Mouse (Mus musculus): ENCODE measurements around the gene Golt1a. TPM values are rescaled to one million over a fixed set of nuclear protein-coding genes. Genes with fewer than 3 reads are reported as not detected.

Gene Golt1a
- polyA plus RNA-seq, 1 experiment from 2014 or later = not detected

GRCm38 (mm10) chr1:133311946-133312345 is 2.3 kb downstream of the Golt1a start:
- 0 out of 2 replicates have a peak, but pooled peaks have one; percentile 28 for ATAC-seq (ENCODE audit: low FRiP score)
- no peaks in the 10 kb centered on the region for H3K9me3 ChIP-seq (ENCODE audit: control insufficient read depth, low read length)
- 26% methylated on average over 10 of the region's 10 CpGs for WGBS
- no peaks in the 10 kb centered on the region for H3K36me3 ChIP-seq (ENCODE audit: control insufficient read depth, insufficient read depth, low read length)
- H3K4me3 ChIP-seq (ENCODE audit: low read depth, low read length) = no peak overlapping the region
- H3K4me2 ChIP-seq (replicated peaks; ENCODE audit: low read depth, low read length) = no peak overlapping the region
- H3K4me1 ChIP-seq (replicated peaks; ENCODE audit: control insufficient read depth, insufficient read depth, low read length) = no peaks in the 10 kb centered on the region
- DNase-seq (ENCODE audit: low spot score) = no peak
- no peak overlapping the region for H3K9ac ChIP-seq (ENCODE audit: low read depth, low read length)
- no peak overlapping the region for H3K27ac ChIP-seq (ENCODE audit: low read depth, low read length)
- no peaks in the 10 kb centered on the region for H3K27me3 ChIP-seq (ENCODE audit: control insufficient read depth, insufficient read depth, low read length)

- Histone ChIP-seq H3K4me1 (replicated peaks; ENCODE audit: control insufficient read depth, insufficient read depth, low read length) (no peaks in the 10 kb centered on the region), H3K4me3 (ENCODE audit: low read depth, low read length) (no peak overlapping the region), H3K4me2 (replicated peaks; ENCODE audit: low read depth, low read length) (no peak overlapping the region), H3K27ac (ENCODE audit: low read depth, low read length) (no peak overlapping the region), H3K9me3 (ENCODE audit: control insufficient read depth, low read length) (no peaks in the 10 kb centered on the region), H3K36me3 (ENCODE audit: control insufficient read depth, insufficient read depth, low read length) (no peaks in the 10 kb centered on the region), H3K9ac (ENCODE audit: low read depth, low read length) (no peak overlapping the region), H3K27me3 (ENCODE audit: control insufficient read depth, insufficient read depth, low read length) (no peaks in the 10 kb centered on the region)
- DNase-seq (ENCODE audit: low spot score) (peak; percentile 78), ATAC-seq (ENCODE audit: low FRiP score) (no peak)
- WGBS = 25% methylated on average over 8 of the region's 8 CpGs
Observed at GRCm38 (mm10) chr1:133314364-133314763, 4.8 kb downstream of the Golt1a start.

- Histone ChIP-seq H3K4me3 (ENCODE audit: low read depth, low read length) (no peak overlapping the region), H3K9ac (ENCODE audit: low read depth, low read length) (no peak overlapping the region), H3K36me3 (ENCODE audit: control insufficient read depth, insufficient read depth, low read length) (no peaks in the 10 kb centered on the region), H3K4me1 (replicated peaks; ENCODE audit: control insufficient read depth, insufficient read depth, low read length) (no peaks in the 10 kb centered on the region), H3K9me3 (ENCODE audit: control insufficient read depth, low read length) (no peaks in the 10 kb centered on the region), H3K4me2 (replicated peaks; ENCODE audit: low read depth, low read length) (no peak overlapping the region), H3K27me3 (ENCODE audit: control insufficient read depth, insufficient read depth, low read length) (no peaks in the 10 kb centered on the region), H3K27ac (ENCODE audit: low read depth, low read length) (no peak overlapping the region)
- ATAC-seq (ENCODE audit: low FRiP score) (no peak), DNase-seq (ENCODE audit: low spot score) (no peak)
- WGBS = 84% methylated on average over 6 of the region's 6 CpGs
Observed at GRCm38 (mm10) chr1:133315775-133316174, 6.2 kb downstream of the Golt1a start.

- WGBS = 81% methylated on average over 4 of the region's 4 CpGs
- no peaks in the 10 kb centered on the region for H3K9me3 ChIP-seq (ENCODE audit: control insufficient read depth, low read length)
- H3K27me3 ChIP-seq (ENCODE audit: control insufficient read depth, insufficient read depth, low read length) = no peaks in the 10 kb centered on the region
- no peak overlapping the region for H3K9ac ChIP-seq (ENCODE audit: low read depth, low read length)
- no peaks in the 10 kb centered on the region for H3K4me1 ChIP-seq (replicated peaks; ENCODE audit: control insufficient read depth, insufficient read depth, low read length)
- DNase-seq (ENCODE audit: low spot score) = no peak
- H3K4me2 ChIP-seq (replicated peaks; ENCODE audit: low read depth, low read length) = no peak overlapping the region
- H3K36me3 ChIP-seq (ENCODE audit: control insufficient read depth, insufficient read depth, low read length) = no peaks in the 10 kb centered on the region
- H3K4me3 ChIP-seq (ENCODE audit: low read depth, low read length) = no peak overlapping the region
- no peak for ATAC-seq (ENCODE audit: low FRiP score)
- H3K27ac ChIP-seq (ENCODE audit: low read depth, low read length) = no peak overlapping the region
Observed at GRCm38 (mm10) chr1:133316577-133316976, 7.0 kb downstream of the Golt1a start.

- H3K27me3 ChIP-seq (ENCODE audit: control insufficient read depth, insufficient read depth, low read length) = no peaks in the 10 kb centered on the region
- no peaks in the 10 kb centered on the region for H3K9me3 ChIP-seq (ENCODE audit: control insufficient read depth, low read length)
- WGBS = 83% methylated on average over 1 of the region's 1 CpGs
- DNase-seq (ENCODE audit: low spot score) (no peak), ATAC-seq (ENCODE audit: low FRiP score) (no peak)
- no peak overlapping the region for H3K27ac ChIP-seq (ENCODE audit: low read depth, low read length)
- H3K36me3 ChIP-seq (ENCODE audit: control insufficient read depth, insufficient read depth, low read length) = no peaks in the 10 kb centered on the region
- H3K4me2 ChIP-seq (replicated peaks; ENCODE audit: low read depth, low read length) = no peak overlapping the region
- H3K4me1 ChIP-seq (replicated peaks; ENCODE audit: control insufficient read depth, insufficient read depth, low read length) = no peaks in the 10 kb centered on the region
- H3K4me3 ChIP-seq (ENCODE audit: low read depth, low read length) = no peak overlapping the region
- no peak overlapping the region for H3K9ac ChIP-seq (ENCODE audit: low read depth, low read length)
Observed at GRCm38 (mm10) chr1:133317149-133317548, 7.5 kb downstream of the Golt1a start.

- WGBS = 89% methylated on average over 13 of the region's 13 CpGs
Observed at GRCm38 (mm10) chr1:133321267-133321925, 11.8 kb downstream of the Golt1a start, which contains the start of gene Kiss1. Gene Kiss1 (plus strand): TSS chr1:133321875.

GRCm38 (mm10) chr1:133323333-133323732 is 13.7 kb downstream of the Golt1a start:
- Histone ChIP-seq H3K4me2 (replicated peaks; ENCODE audit: low read depth, low read length) (no peak overlapping the region), H3K27ac (ENCODE audit: low read depth, low read length) (no peak overlapping the region), H3K36me3 (ENCODE audit: control insufficient read depth, insufficient read depth, low read length) (no peaks in the 10 kb centered on the region), H3K4me3 (ENCODE audit: low read depth, low read length) (no peak overlapping the region), H3K27me3 (ENCODE audit: control insufficient read depth, insufficient read depth, low read length) (no peaks in the 10 kb centered on the region), H3K4me1 (replicated peaks; ENCODE audit: control insufficient read depth, insufficient read depth, low read length) (no peaks in the 10 kb centered on the region), H3K9me3 (ENCODE audit: control insufficient read depth, low read length) (no peaks in the 10 kb centered on the region), H3K9ac (ENCODE audit: low read depth, low read length) (no peak overlapping the region)
- ATAC-seq (ENCODE audit: low FRiP score) (no peak), DNase-seq (ENCODE audit: low spot score) (no peak)
- 46% methylated on average over 5 of the region's 5 CpGs for WGBS

More at GRCm38 (mm10) chr1:133321267-133321925, 11.8 kb downstream of the Golt1a start, which contains the start of gene Kiss1:
- ATAC-seq (ENCODE audit: low FRiP score) = no peak
- no peak within 1 kb of the TSS for H3K4me3 ChIP-seq (ENCODE audit: low read depth, low read length)
- H3K9ac ChIP-seq (ENCODE audit: low read depth, low read length) = no peak within 1 kb of the TSS
- no peak within 1 kb of the TSS for H3K4me2 ChIP-seq (replicated peaks; ENCODE audit: low read depth, low read length)
- H3K27ac ChIP-seq (ENCODE audit: low read depth, low read length) = no peak within 1 kb of the TSS
- no peaks in the 10 kb centered on the region for H3K36me3 ChIP-seq (ENCODE audit: control insufficient read depth, insufficient read depth, low read length)
- H3K4me1 ChIP-seq (replicated peaks; ENCODE audit: control insufficient read depth, insufficient read depth, low read length) = no peaks in the 10 kb centered on the region
- no peak for DNase-seq (ENCODE audit: low spot score)
- H3K27me3 ChIP-seq (ENCODE audit: control insufficient read depth, insufficient read depth, low read length) = no peaks in the 10 kb centered on the region
- no peaks in the 10 kb centered on the region for H3K9me3 ChIP-seq (ENCODE audit: control insufficient read depth, low read length)

- no peak for DNase-seq (ENCODE audit: low spot score)
- WGBS = 84% methylated on average over 8 of the region's 8 CpGs
Observed at GRCm38 (mm10) chr1:133325951-133326350, 16.4 kb downstream of the Golt1a start.

GRCm38 (mm10) chr1:133327094-133327493 is 17.5 kb downstream of the Golt1a start:
- 54% methylated on average over 5 of the region's 5 CpGs for WGBS
- H3K9me3 ChIP-seq (ENCODE audit: control insufficient read depth, low read length) = no peaks in the 10 kb centered on the region
- H3K27ac ChIP-seq (ENCODE audit: low read depth, low read length) = no peak overlapping the region
- ATAC-seq (ENCODE audit: low FRiP score) = no peak
- H3K36me3 ChIP-seq (ENCODE audit: control insufficient read depth, insufficient read depth, low read length) = no peaks in the 10 kb centered on the region
- DNase-seq (ENCODE audit: low spot score) = no peak
- H3K4me2 ChIP-seq (replicated peaks; ENCODE audit: low read depth, low read length) = no peak overlapping the region
- H3K9ac ChIP-seq (ENCODE audit: low read depth, low read length) = no peak overlapping the region
- no peak overlapping the region for H3K4me3 ChIP-seq (ENCODE audit: low read depth, low read length)
- H3K4me1 ChIP-seq (replicated peaks; ENCODE audit: control insufficient read depth, insufficient read depth, low read length) = 0 out of 2 replicates have a peak, but pooled peaks cover 2% of the 10 kb centered on the region
- H3K27me3 ChIP-seq (ENCODE audit: control insufficient read depth, insufficient read depth, low read length) = peaks cover 2% of the 10 kb centered on the region

More at GRCm38 (mm10) chr1:133325951-133326350, 16.4 kb downstream of the Golt1a start:
- H3K27me3 ChIP-seq (ENCODE audit: control insufficient read depth, insufficient read depth, low read length) = peaks cover 2% of the 10 kb centered on the region
- 0 out of 2 replicates have a peak, but pooled peaks cover 2% of the 10 kb centered on the region for H3K4me1 ChIP-seq (replicated peaks; ENCODE audit: control insufficient read depth, insufficient read depth, low read length)
- no peak overlapping the region for H3K4me2 ChIP-seq (replicated peaks; ENCODE audit: low read depth, low read length)
- no peaks in the 10 kb centered on the region for H3K36me3 ChIP-seq (ENCODE audit: control insufficient read depth, insufficient read depth, low read length)
- ATAC-seq (ENCODE audit: low FRiP score) = no peak
- H3K27ac ChIP-seq (ENCODE audit: low read depth, low read length) = no peak overlapping the region
- H3K4me3 ChIP-seq (ENCODE audit: low read depth, low read length) = no peak overlapping the region
- no peak overlapping the region for H3K9ac ChIP-seq (ENCODE audit: low read depth, low read length)
- no peaks in the 10 kb centered on the region for H3K9me3 ChIP-seq (ENCODE audit: control insufficient read depth, low read length)

Measured in hindbrain, embryonic 11.5 days (tissue).